Mouse (Mus musculus): Measurements from ENCODE around the gene Fam117a.

Fam117a gene

DNA sequence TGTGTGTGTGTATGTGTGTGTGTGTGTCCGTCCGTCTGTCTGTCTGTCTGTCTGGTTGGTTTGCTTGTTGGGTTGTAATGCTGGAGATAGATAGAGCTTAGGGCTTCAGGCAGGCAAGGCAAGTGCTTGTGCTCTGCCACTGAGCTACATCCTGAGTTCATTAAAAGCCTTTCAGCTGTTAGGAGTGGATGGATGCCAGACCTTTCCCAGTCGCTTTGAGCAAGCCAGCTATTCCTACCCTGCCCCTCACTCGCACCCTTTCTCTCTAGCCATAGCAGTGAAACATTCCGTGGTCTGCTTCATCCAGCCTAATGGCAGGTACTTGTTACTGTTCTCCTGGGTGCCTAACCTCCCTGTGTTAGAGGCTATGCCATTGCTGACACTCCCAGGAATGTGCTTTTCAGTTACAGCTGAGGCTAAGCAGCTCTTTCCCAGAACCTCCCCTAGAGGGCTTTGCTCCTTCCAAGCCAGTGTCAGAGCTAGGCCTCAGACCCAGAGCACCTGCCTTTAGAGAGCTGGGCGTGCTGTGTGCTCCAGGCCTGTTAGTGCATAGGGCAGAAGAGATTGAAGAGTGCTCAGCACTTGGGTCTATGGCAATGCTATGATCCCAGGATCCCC is 29.6 kb downstream of the Fam117a start:
- no peak for DNase-seq (ENCODE audit: low spot score)

DNA sequence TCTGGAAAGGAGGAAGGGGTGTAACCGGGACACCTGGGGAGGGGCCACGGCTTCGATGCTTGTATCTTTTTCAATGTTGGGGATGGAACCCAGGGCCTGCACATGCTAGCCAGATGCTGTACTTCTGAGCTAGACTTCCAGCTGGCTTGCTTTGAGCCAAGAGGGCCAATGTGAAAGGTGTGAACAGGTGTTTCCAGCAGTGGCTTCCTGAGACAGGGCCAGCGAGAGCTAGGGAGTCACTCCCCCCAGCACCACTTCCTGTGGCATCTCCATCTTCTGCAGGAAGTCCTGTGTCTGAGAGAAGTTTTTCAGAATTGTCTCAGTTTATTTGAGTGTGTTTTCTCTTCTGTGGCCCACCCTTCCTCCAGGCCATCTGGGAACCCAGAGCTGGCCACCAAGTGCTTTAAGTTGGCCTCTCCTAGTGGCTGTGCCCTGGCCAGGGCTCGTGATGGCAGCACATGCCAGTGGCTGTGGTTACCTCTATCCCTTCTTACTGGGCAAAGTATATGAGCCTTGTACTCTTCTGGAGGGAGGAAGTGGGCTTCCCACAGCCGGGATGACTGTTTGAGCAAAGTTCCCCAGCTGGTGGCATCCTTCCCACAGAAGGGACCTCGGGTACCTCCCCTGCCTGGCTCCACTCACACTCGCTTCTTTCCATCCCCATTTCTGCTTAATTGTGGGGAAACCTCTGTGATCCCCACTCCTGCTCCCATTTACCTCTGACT is 30.4 kb downstream of the Fam117a start:
- DNase-seq (ENCODE audit: low spot score): no peak

GRCm38 (mm10) chr11:95368231-95368823 is 31.5 kb downstream of the Fam117a start:
- DNase-seq (ENCODE audit: low spot score): no peak

GRCm38 (mm10) chr11:95368871-95369270 is 32.1 kb downstream of the Fam117a start:
- no peak for DNase-seq (ENCODE audit: low spot score)

DNA sequence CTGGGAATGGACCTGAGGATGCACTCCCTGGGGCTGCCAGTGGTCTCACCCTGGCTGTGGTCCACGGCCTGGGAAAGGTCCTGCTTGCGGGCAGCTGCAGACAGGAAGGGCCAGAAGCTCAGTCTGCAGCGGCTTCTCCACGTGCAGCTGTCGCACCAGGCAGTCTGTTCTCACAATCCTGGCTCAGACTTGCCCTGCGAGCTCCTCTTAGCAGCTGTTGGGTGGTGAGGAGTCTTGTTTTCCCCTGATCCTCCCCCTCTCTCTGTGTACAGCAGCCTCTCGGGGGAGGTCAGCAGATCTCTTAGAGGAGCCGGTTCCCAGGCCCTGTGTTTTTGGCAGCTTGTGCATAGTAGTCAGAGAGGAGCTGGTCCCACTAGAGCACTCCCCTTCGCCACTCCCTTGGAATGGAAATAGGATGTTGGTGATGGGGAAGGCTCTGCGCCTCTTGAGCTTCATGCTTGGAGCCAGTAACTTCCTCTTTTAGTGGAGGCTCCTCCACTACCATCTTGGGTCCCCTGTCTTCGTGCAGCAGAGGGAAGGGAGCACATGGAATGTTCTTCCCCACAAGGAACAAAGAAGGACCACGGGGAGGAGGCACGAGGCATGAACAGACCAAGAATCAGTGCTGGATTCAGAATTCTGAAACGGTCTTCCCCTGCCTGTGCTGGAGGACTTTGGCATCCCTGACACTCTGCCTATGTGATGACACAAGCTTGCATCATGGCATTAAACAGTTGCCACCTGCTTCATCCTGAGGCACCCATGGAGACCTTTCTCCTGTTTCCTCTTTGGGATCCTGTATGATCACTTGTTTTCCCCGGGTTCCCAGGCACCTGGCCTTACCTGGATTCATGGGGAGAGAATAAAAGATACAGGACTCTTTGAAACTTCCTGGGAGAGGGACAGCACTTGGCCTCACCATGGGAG is 33.4 kb downstream of the Fam117a start:
- peak; percentile 75 for DNase-seq (ENCODE audit: low spot score)

DNA sequence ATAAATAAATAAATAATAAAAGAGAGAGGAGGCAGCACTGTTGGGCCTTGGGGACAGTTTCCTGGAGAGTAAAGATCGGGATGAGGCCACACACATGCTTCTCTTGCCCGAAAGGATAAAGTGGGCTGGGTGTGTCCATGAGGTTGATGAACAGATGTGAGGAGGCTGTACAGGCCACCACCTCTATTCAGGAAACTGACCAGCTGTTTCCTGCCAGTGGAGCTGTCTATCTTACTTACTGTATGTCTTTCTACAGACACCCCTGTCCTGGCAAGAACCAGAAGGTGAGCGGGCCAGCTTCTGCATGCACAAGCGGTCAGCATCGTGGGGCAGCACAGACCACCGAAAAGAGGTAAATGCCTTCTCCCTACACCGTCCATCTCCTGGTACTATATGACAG is 34.4 kb downstream of the Fam117a start:
- no peak for DNase-seq (ENCODE audit: low spot score)

GRCm38 (mm10) chr11:95378926-95379325 is 42.1 kb downstream of the Fam117a start:
- no peak for DNase-seq (ENCODE audit: low spot score)

DNA sequence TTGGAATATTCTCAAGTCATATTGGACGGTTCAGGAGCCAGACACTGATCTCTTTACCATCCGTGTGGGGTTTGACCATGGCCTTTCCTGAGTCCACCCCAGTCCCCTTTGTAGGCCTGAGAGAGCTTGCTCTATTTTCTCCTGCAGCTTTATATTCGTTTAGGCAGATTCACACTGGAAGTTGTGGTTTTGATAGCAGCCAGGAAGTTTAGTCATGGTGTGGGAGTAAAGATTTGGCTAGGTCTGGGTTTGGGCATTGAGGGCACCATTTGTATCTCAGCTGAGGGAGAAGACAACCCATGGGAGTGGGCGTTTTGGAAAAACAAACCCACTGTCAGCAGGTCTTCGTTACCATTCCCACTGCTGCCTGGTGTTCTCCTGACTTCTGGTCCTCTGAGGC is 42.7 kb downstream of the Fam117a start:
- DNase-seq (ENCODE audit: low spot score): no peak

- DNase-seq (ENCODE audit: low spot score): no peak
These were observed 43.9 kb downstream of the Fam117a start for GRCm38 (mm10) chr11:95380711-95381110.

DNA sequence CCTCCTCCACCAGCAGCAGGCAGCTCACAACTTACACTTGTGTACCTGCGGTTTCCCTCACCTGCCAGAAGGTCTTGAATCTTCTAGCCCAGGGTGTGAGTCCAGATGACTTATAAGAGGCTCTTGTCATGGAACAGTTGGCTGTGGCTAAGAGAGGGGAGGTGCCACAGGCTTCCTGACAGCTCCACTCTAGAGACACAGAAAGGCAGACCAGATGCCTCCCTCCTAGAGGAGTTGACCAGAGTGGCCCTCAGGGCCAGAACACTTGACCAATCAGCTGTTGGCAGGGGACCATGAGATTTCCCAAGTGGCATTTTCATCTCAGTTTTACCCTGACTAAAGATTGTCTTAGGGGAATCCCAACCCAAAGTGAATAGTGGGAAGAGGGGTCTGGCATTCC is 44.3 kb downstream of the Fam117a start:
- no peak for DNase-seq (ENCODE audit: low spot score)

- no peak for DNase-seq (ENCODE audit: low spot score)
These were observed 46.6 kb downstream of the Fam117a start for GRCm38 (mm10) chr11:95383331-95383986.

GRCm38 (mm10) chr11:95384004-95384318 is 47.1 kb downstream of the Fam117a start:
- no peak for DNase-seq (ENCODE audit: low spot score)

GRCm38 (mm10) chr11:95384319-95384972 is 47.6 kb downstream of the Fam117a start, which contains the start of gene Slc35b1:
TSS of gene Slc35b1 (plus strand) at chr11:95384692.
- DNase-seq (ENCODE audit: low spot score): peak; percentile 96

DNA sequence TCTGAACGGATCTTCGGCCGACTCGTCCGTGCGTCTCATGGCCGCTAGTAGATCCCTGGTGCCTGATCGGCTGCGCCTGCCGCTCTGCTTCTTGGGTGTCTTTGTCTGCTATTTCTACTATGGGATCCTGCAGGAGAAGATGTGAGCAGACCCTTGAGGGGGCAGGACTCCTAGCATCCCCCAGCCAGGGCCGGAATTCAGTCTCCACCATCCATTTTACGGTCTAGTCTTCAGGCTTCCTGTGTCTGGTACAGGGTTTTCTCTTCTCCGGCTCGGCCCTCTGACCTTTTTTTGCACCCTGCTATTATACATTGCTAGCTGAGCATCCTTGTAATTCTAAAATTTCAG is 48.1 kb downstream of the Fam117a start:
- DNase-seq (ENCODE audit: low spot score): no peak

DNA sequence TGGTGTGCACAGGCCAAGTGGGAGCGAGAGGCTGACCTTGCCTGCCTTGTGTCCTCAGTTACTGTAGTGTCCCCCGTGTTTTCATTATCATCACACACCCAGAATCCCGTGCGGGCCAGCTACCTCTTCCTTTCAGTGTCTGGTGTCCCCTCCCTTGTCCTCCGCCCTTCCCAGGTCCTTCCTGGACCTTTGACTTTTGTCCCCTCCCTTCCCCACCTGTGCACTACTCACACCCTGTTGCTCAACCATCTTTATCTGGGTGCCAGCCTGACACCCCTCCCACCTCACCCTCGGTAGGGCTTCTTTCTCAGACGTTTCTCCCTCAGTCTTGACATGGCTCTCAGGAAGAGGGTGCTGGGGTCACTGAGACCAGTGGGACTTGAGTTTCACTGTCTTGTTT is 50.5 kb downstream of the Fam117a start:
- DNase-seq (ENCODE audit: low spot score): no peak

DNA sequence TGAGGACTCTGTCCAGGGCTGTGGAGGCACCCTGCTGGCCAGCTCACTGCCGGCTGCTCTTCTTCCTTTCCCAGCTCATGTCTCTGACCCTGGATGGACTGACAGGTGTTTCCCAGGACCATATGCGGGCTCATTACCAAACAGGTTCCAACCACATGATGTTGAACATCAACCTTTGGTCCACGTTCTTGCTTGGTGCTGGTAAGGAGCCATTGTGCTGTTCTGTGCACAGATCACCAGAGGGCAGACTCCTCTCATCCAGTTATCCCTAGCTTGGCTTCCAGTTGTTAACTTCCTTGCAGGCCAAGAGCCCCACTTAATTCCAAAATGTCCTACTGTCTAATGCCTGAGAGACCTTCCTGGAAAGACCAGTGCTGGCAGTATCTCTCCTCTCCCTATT is 52.2 kb downstream of the Fam117a start:
- no peak for DNase-seq (ENCODE audit: low spot score)

GRCm38 (mm10) chr11:95390420-95390819 is 53.6 kb downstream of the Fam117a start:
- no peak for DNase-seq (ENCODE audit: low spot score)

DNA sequence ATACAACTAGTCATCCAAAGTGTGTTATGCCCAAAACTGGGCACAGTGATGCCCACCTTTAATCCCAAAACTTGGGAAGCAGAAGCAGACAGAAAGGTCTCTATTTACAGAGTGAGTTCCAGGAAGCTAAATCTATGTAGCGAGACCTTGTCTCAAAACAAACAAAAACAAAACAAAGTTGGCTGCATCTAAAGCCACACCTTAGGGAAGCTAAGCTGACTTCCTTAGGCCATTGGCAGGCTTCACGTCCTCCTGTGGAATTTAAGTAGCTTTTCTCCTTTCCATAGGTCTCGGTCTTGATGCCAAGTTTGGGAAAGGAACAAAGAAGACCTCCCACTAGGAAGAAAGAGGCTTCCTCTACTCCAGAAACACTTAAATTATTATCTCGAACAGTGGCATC is 54.4 kb downstream of the Fam117a start:
- DNase-seq (ENCODE audit: low spot score): no peak

- DNase-seq (ENCODE audit: low spot score): no peak
These were observed 54.9 kb downstream of the Fam117a start for GRCm38 (mm10) chr11:95391743-95392142.

DNA sequence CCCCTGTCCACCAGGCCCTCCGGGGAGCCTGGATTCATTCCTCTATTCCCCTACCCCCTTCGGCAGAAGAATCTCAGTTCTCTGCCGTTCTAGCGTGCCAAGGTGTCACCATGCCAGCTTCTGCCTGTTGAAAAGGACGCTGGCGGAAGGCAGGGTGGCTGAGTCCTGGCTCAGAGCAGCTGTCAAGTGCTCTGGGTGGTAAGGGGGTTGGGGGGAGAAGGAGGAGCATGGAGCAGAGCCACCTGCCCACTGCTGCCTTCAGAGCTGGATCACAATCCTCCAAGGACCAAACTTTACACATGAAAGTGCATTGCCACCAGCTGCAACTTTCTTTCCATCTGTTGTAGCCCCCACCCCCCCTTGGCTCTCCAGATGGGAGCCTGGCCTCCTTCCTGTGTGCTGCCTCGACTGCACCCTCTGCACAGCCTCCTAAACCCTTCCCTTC is 55.4 kb downstream of the Fam117a start:
- no peak for DNase-seq (ENCODE audit: low spot score)

DNA sequence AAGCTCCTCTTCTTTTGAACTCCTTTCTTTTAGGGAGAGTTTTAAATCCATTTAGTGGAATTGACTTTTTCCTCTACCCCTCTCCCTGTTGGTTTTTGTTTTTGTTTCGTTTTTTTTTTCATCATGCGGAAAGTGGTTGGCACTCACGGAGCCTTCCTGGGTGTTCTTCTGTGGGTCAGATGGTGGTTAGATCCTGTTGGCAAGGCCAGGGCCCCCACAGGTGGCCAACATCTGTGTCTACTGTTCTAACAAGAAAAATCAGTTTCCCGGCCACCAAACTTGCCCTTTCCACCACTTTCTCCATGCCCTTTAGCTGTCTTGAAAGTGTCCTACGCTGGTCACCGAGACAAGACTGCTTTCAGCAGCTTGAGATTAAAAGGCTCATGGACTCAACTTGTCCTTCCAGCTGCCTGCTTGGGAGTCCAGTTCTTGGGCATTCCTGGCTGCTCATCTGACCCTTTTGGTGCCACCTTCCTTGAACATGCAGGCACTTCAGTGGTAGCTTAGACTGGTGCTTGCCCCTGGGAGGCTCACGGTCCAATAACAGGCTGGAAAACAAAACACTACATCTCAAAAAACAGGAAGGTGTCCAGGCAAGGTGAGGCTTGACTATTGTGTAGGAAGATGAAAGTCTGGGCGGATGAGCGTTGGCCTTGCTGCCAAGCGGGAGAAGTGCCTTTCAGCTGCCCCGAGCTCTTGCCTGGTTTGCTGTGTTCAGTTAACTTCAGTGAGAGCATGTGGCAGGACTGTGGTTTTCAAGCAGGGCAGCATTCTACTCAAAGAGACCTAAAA is 56.1 kb downstream of the Fam117a start:
- DNase-seq (ENCODE audit: low spot score): no peak

Measured in testis, postnatal 14 days (tissue).